Mouse (Mus musculus) hindbrain, embryonic 16.5 days (tissue): Measurements from ENCODE around the gene Sfi1. TPM values are rescaled to one million over a fixed set of nuclear protein-coding genes. Genes with fewer than 3 reads are reported as not detected.
"Not testable (repeated sequence)": the region's sequence is repeated elsewhere in the genome, so short reads cannot be mapped to it uniquely, and the experiment has no call there.

Experiments
- ATAC-seq: fragments of 200-750 bp; cut with Nextera tagmentation; 2 replicates; pipeline ENCODE4 v1.8.0; 2017; ENCODE audit warnings: moderate TSS enrichment, moderate library complexity
- H3K27ac ChIP-seq: fragments of 300-500 bp; sonication (generic); 2 replicates; pipeline ENCODE4 v1.5.1; 2014; ENCODE audit warnings: low read depth, mild to moderate bottlenecking, control low read depth, low read length, moderate library complexity
- H3K27me3 ChIP-seq: fragments of 300-500 bp; sonication (generic); replicated peaks from 2 replicates; pipeline ENCODE4 v1.6.1; 2014; ENCODE audit warnings: low read length; ENCODE audit not compliant: control insufficient read depth, insufficient read depth
- H3K36me3 ChIP-seq: fragments of 300-500 bp; sonication (generic); 2 replicates; pipeline ENCODE4 v1.6.1; 2014; ENCODE audit warnings: mild to moderate bottlenecking, low read length, moderate library complexity, mixed read lengths; ENCODE audit not compliant: control insufficient read depth, insufficient read depth
- H3K4me1 ChIP-seq: fragments of 300-500 bp; sonication (generic); 2 replicates; pipeline ENCODE4 v1.6.1; 2014; ENCODE audit warnings: low read depth, low read length; ENCODE audit not compliant: control insufficient read depth, insufficient read depth
- H3K4me2 ChIP-seq: fragments of 300-500 bp; sonication (generic); 2 replicates; pipeline ENCODE4 v1.6.1; 2014; ENCODE audit warnings: mild to moderate bottlenecking, low read length, control low read depth, moderate library complexity
- H3K4me3 ChIP-seq: fragments of 300-500 bp; sonication (generic); 2 replicates; pipeline ENCODE4 v1.5.1; 2014; ENCODE audit warnings: mild to moderate bottlenecking, low read length, control low read depth, moderate library complexity
- H3K9ac ChIP-seq: fragments of 300-500 bp; sonication (generic); 2 replicates; pipeline ENCODE4 v1.6.1; 2014; ENCODE audit warnings: low read depth, mild to moderate bottlenecking, control low read depth, low read length, moderate library complexity
- H3K9me3 ChIP-seq: fragments of 300-500 bp; sonication (generic); 2 replicates; pipeline ENCODE4 v1.6.1; 2014; ENCODE audit warnings: mild to moderate bottlenecking, low read length, moderate library complexity; ENCODE audit not compliant: control insufficient read depth
- WGBS: fragments of 180-500 bp; shearing (Covaris S2); extraction: QIAGEN DNeasy Blood & Tissue Kit; methylation state at CpG from one replicate; pipeline ENCODE4 v1.1.7; 2014; 5-methylcytosine and 5-hydroxymethylcytosine counted together
- polyA plus RNA-seq: library from polyadenylated mRNA; unstranded; fragments of >200 nt; fragmentation: Nextera tagmentation; extraction: Ambion mirVana; gene quantifications from 2 replicates; pipeline ENCODE4 v1.2.1, GENCODE M21; 2015

Gene Sfi1
- polyA plus RNA-seq, 1 experiment from 2014 or later: 14.3 TPM

DNA sequence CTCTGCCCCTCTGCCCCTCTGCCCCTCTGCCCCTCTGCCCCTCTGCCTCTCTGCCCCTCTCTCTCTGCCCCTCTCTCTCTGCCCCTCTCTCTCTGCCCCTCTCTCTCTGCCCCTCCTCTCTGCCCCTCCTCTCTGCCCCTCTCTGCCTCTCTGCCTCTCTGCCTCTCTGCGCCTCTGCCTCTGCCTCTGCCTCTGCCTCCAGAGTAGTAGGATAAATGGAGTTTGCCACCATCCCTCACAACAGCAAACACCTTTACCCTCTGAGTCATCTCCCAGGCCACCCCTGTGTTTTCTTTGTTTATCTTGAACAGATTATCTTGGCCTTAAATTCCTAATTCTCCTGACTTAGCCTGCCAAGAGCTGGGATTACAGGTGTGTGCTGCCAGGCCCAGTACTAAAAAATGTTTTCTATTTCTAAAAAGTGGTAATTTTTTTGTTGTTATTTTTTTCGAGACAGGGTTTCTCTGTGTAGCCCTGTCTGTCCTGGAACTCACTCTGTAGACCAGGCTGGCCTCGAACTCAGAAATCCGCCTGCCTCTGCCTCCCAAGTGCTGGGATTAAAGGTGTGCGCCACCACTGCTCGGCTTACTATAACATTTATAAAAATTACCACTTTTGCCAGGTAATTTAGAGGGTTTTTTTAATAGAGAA is 12.6 kb downstream of the Sfi1 start:
- H3K9me3 ChIP-seq, H3K4me1 ChIP-seq, H3K4me3 ChIP-seq, ATAC-seq, H3K9ac ChIP-seq, H3K4me2 ChIP-seq, H3K27ac ChIP-seq, H3K27me3 ChIP-seq, H3K36me3 ChIP-seq: not testable (repeated sequence)
- 80% methylated on average over 6 of the region's 6 CpGs for WGBS

DNA sequence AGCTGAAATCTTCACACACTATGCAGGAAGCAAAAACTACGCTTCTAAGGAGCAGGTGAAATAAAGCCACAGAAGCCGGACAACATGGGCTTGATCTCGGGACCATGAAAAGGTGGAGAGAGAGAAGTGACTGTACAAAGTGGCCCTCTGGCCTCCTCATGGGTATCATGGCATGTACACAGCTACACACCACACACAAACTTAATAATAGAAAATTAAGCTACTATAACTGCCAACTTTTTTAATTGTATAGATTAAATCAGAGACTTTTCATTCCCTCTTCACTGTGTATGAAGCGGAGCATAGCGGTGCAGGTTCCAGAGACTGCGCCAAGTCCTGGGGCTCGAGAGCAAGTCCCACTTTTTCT is 13.6 kb downstream of the Sfi1 start:
- H3K27me3 ChIP-seq, H3K9me3 ChIP-seq, H3K27ac ChIP-seq, H3K4me3 ChIP-seq, H3K4me2 ChIP-seq, H3K36me3 ChIP-seq, ATAC-seq, H3K4me1 ChIP-seq, H3K9ac ChIP-seq: not testable (repeated sequence)
- 91% methylated on average over 7 of the region's 7 CpGs for WGBS

DNA sequence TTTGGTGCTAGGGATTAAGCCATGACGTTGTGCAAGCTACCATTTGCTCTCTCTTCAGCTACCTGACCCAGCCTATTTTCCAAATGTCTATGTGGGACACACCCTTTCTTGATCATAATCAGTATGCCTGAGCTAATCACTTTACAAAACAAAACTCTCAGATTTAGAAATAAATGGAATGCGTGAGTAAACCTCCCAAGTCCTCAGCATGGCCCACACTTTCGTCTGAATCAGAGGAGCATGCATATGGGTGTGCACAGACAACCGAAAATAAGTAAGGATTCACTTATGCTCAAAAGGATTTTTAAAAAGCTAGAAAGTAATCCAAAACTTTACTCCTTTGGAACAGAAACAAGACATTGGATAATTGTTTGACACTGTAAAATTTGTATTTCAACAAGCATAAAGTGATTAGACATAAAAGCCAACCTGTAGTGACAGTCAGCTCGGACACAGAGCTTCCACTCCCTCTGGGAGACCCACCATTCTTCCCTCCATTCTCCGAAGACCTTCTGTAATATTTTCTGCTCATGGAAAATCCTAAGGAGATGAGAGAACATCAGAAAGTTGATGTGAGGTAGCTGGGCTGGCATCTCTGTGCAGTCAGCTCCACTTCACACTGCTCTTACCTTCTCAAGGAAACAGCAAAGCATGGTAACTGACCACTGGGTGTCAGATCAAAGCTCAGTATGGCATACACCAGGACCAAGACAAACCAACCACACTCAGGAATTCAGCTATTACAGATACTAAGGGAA is 14.1 kb downstream of the Sfi1 start:
- not testable (repeated sequence) for H3K9me3 ChIP-seq, H3K27ac ChIP-seq, H3K27me3 ChIP-seq, H3K36me3 ChIP-seq, H3K4me1 ChIP-seq, H3K4me2 ChIP-seq, ATAC-seq, H3K4me3 ChIP-seq, H3K9ac ChIP-seq
- WGBS: 86% methylated on average over 6 of the region's 6 CpGs

DNA sequence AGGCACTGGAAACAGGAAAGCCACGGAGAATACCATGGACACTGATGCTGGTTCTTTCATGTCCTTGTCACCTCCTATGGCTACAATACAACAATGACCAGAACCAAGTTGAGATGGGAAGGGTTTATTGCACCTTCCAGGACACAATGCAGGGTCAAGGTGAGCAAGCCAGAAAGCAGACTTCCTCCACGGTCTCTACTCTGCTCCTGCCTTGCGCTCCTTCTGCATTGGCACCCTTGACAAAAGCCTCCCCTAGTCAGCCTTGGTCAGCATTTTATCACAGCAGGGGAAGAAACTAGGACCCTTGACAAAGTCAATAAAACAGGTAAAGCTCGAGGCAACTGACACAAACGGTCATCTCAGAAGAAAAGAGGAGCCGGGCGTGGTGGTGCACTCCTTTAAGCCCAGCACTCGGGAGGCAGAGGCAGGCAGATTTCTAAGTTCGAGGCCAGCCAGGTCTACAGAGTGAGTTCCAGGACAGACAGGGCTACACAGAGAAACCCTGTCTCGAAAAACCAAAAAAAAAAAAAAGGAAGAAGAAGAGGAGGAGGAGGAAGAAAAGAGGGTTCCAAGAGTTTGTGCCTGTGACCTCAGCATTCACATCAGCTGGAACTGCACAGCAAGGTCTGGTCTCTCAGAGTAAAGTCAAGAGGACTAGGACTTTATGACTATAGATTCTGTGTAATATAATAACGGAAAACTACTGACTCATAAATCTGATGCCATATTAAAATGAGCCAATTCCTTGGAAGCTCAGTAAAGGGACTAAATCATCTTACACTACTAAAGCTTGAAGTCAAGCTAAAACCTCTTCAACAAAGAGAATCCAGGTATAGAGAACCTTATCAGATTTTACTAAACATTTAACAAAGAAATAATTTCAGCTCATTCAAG is 19.6 kb downstream of the Sfi1 start:
- not testable (repeated sequence) for H3K4me1 ChIP-seq, H3K27me3 ChIP-seq, H3K4me3 ChIP-seq, H3K9ac ChIP-seq, H3K36me3 ChIP-seq, H3K4me2 ChIP-seq, H3K9me3 ChIP-seq, H3K27ac ChIP-seq
- 85% methylated on average over 11 of the region's 11 CpGs for WGBS
- ATAC-seq: peak; percentile 62

DNA sequence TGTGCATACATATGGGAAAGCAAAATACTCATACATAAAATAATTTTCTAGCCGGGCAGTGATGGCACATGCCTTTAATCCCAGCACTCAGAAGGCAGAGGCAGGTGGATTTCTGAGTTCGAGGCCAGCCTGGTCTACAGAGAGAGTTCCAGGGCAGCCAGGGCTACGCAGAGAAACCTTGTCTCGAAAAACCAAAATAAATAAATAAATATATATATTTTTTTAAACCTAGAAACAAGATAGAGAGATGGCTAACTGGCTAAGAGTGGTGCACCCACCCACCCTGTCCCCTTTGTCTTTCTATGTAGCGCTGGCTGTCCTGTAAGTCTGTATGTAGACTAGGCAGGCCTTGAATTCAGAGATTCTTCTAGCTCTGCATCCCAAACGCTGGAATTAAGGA is 20.7 kb downstream of the Sfi1 start:
- not testable (repeated sequence) for H3K9me3 ChIP-seq, H3K36me3 ChIP-seq, H3K27ac ChIP-seq, H3K4me1 ChIP-seq, H3K9ac ChIP-seq, H3K4me3 ChIP-seq, H3K4me2 ChIP-seq, ATAC-seq, H3K27me3 ChIP-seq
- WGBS: 56% methylated on average over 4 of the region's 6 CpGs

DNA sequence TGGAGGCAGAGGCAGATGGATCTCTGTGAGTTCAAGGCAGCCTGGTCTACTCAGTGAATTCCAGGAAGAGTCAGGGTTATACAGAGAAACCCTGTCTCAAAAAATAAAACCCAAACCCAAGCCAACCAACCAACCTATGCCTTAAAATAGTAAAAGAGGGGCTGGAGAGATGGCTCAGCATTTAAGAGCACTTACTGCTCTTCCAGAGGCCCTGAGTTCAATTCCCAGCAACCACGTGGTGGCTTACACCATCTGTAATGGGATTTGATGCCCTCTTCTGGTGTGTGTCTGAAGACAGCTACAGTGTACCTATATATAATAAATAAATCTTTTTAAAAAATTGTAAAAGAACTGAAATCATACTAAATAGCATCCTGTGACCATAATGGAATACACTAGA is 21.3 kb downstream of the Sfi1 start:
- WGBS: 68% methylated on average over 1 of the region's 1 CpGs
- not testable (repeated sequence) for H3K27ac ChIP-seq, ATAC-seq, H3K4me2 ChIP-seq, H3K4me1 ChIP-seq, H3K4me3 ChIP-seq, H3K9me3 ChIP-seq, H3K9ac ChIP-seq, H3K36me3 ChIP-seq, H3K27me3 ChIP-seq

DNA sequence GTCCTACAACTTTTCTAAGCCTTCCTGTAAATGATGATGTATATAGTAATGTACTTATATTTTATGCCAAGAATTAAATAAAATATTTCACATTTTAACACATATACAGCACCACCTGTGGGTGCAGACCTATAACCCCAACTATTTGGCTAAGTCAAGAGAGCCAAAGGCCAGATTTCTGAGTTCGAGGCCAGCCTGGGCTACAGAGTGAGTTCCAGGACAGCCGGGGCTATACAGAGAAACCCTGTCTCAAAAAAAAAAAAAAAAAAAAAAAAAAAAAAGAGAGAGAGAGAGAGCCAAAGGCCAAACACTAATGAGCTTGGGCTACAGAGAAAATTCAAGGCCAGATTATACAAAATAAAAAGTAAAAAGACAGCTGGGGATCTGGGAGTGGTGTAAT is 24.2 kb downstream of the Sfi1 start:
- not testable (repeated sequence) for H3K27me3 ChIP-seq, H3K9ac ChIP-seq, H3K9me3 ChIP-seq, H3K27ac ChIP-seq, H3K36me3 ChIP-seq, H3K4me1 ChIP-seq, H3K4me3 ChIP-seq, H3K4me2 ChIP-seq
- 66% methylated on average over 2 of the region's 2 CpGs for WGBS
- ATAC-seq: 0 out of 2 replicates have a peak, but pooled peaks have one; percentile 38

DNA sequence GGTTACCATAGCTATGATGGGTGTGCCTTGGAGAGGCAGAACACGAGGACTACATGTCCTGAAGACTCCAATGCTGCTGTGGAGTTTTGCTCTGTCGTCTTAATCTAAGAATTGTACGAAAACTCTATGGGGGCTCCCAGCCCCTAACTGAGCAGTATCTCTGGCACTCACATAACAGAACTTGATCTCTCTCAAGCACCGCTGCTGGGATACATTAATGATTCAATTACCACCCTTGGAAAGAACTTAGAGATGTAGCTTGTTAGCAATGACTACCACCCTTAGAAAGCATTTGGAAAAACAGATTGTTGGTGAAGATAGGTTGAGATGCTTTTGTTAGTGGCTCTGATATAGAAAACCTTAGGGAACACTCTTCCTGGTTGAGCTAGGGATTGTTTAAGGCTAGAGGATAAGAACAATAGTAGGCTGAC is 25.7 kb downstream of the Sfi1 start:
- 75% methylated on average over 4 of the region's 4 CpGs for WGBS
- peak; percentile 21; the same call in 1 of the 2 replicates for ATAC-seq

DNA sequence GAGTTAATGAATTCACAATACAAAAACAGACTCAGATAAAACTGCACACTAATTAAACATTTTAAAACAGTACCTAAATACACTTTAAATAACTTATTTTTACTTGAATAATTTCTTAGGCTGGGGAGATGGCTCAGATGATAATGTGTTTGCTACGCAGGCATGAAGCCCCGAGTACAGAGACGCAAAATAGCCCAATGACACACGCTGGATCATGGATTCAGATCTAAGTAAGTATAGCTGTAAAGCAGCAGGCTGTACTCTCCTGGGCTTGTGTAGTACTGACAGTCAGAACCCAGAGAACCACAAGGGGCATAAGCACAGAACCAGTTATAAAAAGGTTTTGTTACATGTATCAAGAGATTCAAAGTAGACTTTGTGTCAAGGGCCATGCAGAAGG is 26.1 kb downstream of the Sfi1 start:
- not testable (repeated sequence) for H3K4me2 ChIP-seq, H3K4me1 ChIP-seq, H3K27me3 ChIP-seq, H3K27ac ChIP-seq, H3K36me3 ChIP-seq, H3K9me3 ChIP-seq, H3K9ac ChIP-seq, H3K4me3 ChIP-seq
- 90% methylated on average over 4 of the region's 4 CpGs for WGBS
- ATAC-seq: peak; percentile 31; the same call in 1 of the 2 replicates

More for the DNA sequence above, 25.7 kb downstream of the Sfi1 start:
- not testable (repeated sequence) for H3K4me1 ChIP-seq, H3K9ac ChIP-seq, H3K9me3 ChIP-seq, H3K27me3 ChIP-seq, H3K4me3 ChIP-seq, H3K27ac ChIP-seq, H3K4me2 ChIP-seq, H3K36me3 ChIP-seq
